17 mouse cellular contexts compared by ENCODE assay signal in genomic region chr1:36723146-36724056, GRCm38 (mm10). TPM values are rescaled to one million over a fixed set of nuclear protein-coding genes. Genes with fewer than 3 reads are reported as not detected.
A peak's percentile ranks its signal among the peaks of the same experiment; 100 is the strongest.
DNase-seq lines count a peak whose midpoint lies in the region; ATAC-seq and TF ChIP-seq lines count a peak whose summit lies in the region.
"Had no signal": no experiment of that assay in that cellular context is flagged by ENCODE, and none has a peak within 500 bp of the region (broad histone marks: within the 10 kb centered on the region; RNA-seq: fewer than 3 reads in every experiment).

No protein-coding gene starts in this region.

- TF ChIP-seq CTCF in forebrain, postnatal 0 days (IDR thresholded peaks at IDR 0.05; ENCODE audit: low read depth): no peak

- H3K4me1 ChIP-seq in forebrain, postnatal 0 days (ENCODE audit: insufficient read depth): no peaks in the 10 kb centered on the region
- H3K4me1 ChIP-seq in forebrain, embryonic 15.5 days: no peaks in the 10 kb centered on the region
- H3K4me1 ChIP-seq in embryonic facial prominence, embryonic 13.5 days: peaks cover 20% of the 10 kb centered on the region
- H3K4me1 ChIP-seq in kidney, embryonic 15.5 days: peaks cover 8% of the 10 kb centered on the region; the same call in 1 of the 2 replicates

- no peaks in the 10 kb centered on the region for H3K36me3 ChIP-seq in forebrain, postnatal 0 days (ENCODE audit: insufficient read depth)
- no peaks in the 10 kb centered on the region for H3K36me3 ChIP-seq in forebrain, embryonic 15.5 days
- no peaks in the 10 kb centered on the region for H3K36me3 ChIP-seq in embryonic facial prominence, embryonic 13.5 days
- no peaks in the 10 kb centered on the region for H3K36me3 ChIP-seq in kidney, embryonic 15.5 days
- H3K36me3 ChIP-seq: intestine, embryonic 15.5 days had no signal

- no peak overlapping the region for H3K9ac ChIP-seq in forebrain, postnatal 0 days
- H3K9ac ChIP-seq in forebrain, embryonic 15.5 days (replicated peaks): no peak overlapping the region
- H3K9ac ChIP-seq in embryonic facial prominence, embryonic 13.5 days: no peak overlapping the region
- H3K9ac ChIP-seq in kidney, embryonic 15.5 days: no peak overlapping the region
- H3K9ac ChIP-seq: intestine, embryonic 15.5 days had no signal

- no peaks in the 10 kb centered on the region for H3K27me3 ChIP-seq in forebrain, postnatal 0 days (ENCODE audit: insufficient read depth, low read length)
- H3K27me3 ChIP-seq in forebrain, embryonic 15.5 days: no peaks in the 10 kb centered on the region
- H3K27me3 ChIP-seq in embryonic facial prominence, embryonic 13.5 days: no peaks in the 10 kb centered on the region
- H3K27me3 ChIP-seq in kidney, embryonic 15.5 days: no peaks in the 10 kb centered on the region
- H3K27me3 ChIP-seq: intestine, embryonic 15.5 days had no signal

- H3K27ac ChIP-seq in forebrain, postnatal 0 days (ENCODE audit: low read depth, low read length): no peak overlapping the region
- no peak overlapping the region for H3K27ac ChIP-seq in forebrain, embryonic 15.5 days (replicated peaks)
- H3K27ac ChIP-seq in embryonic facial prominence, embryonic 13.5 days: peak overlapping the region; percentile 74
- no peak overlapping the region for H3K27ac ChIP-seq in kidney, embryonic 15.5 days
- H3K27ac ChIP-seq: intestine, embryonic 15.5 days; layer of hippocampus, adult 2 months had no signal

- DNase-seq in forebrain, postnatal 0 days: no peak
- DNase-seq in CD4-positive helper T cell, adult 2 months (ENCODE audit: low read depth, low spot score): peak; percentile 81
- no peak for DNase-seq in spleen, postnatal 10 days (ENCODE audit: low spot score in 2 of 2)
- no peak for DNase-seq in gastrocnemius, adult 8-10 months (ENCODE audit: low spot score in 2 of 2)
- DNase-seq: adrenal gland, adult 2 months; cerebellum, postnatal 36 days; liver had no signal

- H3K4me2 ChIP-seq in forebrain, postnatal 0 days (ENCODE audit: low read depth): no peak overlapping the region
- no peak overlapping the region for H3K4me2 ChIP-seq in forebrain, embryonic 15.5 days (replicated peaks)
- H3K4me2 ChIP-seq in embryonic facial prominence, embryonic 13.5 days: no peak overlapping the region
- no peak overlapping the region for H3K4me2 ChIP-seq in kidney, embryonic 15.5 days
- H3K4me2 ChIP-seq: intestine, embryonic 15.5 days had no signal

- WGBS in forebrain, postnatal 0 days: 70% methylated on average over 16 of the region's 16 CpGs
- 71% methylated on average over 16 of the region's 16 CpGs for WGBS in forebrain, embryonic 15.5 days
- WGBS in embryonic facial prominence, embryonic 13.5 days: 52% methylated on average over 16 of the region's 16 CpGs
- 49% methylated on average over 16 of the region's 16 CpGs for WGBS in kidney, embryonic 15.5 days

- H3K4me3 ChIP-seq in forebrain, postnatal 0 days (ENCODE audit: low read depth, low read length): no peak overlapping the region
- no peak overlapping the region for H3K4me3 ChIP-seq in forebrain, embryonic 15.5 days
- no peak overlapping the region for H3K4me3 ChIP-seq in embryonic facial prominence, embryonic 13.5 days
- no peak overlapping the region for H3K4me3 ChIP-seq in kidney, embryonic 15.5 days (replicated peaks)
- H3K4me3 ChIP-seq: intestine, embryonic 15.5 days; layer of hippocampus, adult 2 months had no signal

- ATAC-seq in forebrain, postnatal 0 days: peak; percentile 27; the same call in 1 of the 2 replicates
- no peak for ATAC-seq in forebrain, embryonic 15.5 days (replicated peaks)
- no peak for ATAC-seq in embryonic facial prominence, embryonic 13.5 days (ENCODE audit: insufficient number of reproducible peaks, insufficient read depth, low FRiP score, low TSS enrichment, low read depth)
- 0 out of 2 replicates have a peak, but pooled peaks have one; percentile 18 for ATAC-seq in megakaryocyte, adult 5-6 weeks (ENCODE audit: poor library complexity, severe bottlenecking)
- ATAC-seq in kidney, embryonic 15.5 days (replicated peaks; ENCODE audit: low FRiP score): no peak
- ATAC-seq: intestine, embryonic 15.5 days had no signal

- no peaks in the 10 kb centered on the region for H3K9me3 ChIP-seq in forebrain, postnatal 0 days (ENCODE audit: low read length)
- no peaks in the 10 kb centered on the region for H3K9me3 ChIP-seq in forebrain, embryonic 15.5 days
- no peaks in the 10 kb centered on the region for H3K9me3 ChIP-seq in embryonic facial prominence, embryonic 13.5 days
- H3K9me3 ChIP-seq in kidney, embryonic 15.5 days (replicated peaks): no peaks in the 10 kb centered on the region
- H3K9me3 ChIP-seq: intestine, embryonic 15.5 days had no signal

RNA-seq across cellular contexts. Expression of gene Actr1b, which starts 9.2 kb away (rescaled TPM):
- total RNA-seq in forebrain, postnatal 0 days (2014; rRNA removed): 137 TPM in 2 replicates
- polyA plus RNA-seq in forebrain, postnatal 0 days (2015; fragmentation: Nextera tagmentation; extraction: Ambion mirVana): 94.8 and 102 TPM in 2 replicates
- 97.8 and 99.8 TPM in 2 replicates for polyA plus RNA-seq in forebrain, embryonic 15.5 days (2015; fragmentation: Nextera tagmentation; extraction: Ambion mirVana)
- 99.2 and 103 TPM in 2 replicates for polyA plus RNA-seq in embryonic facial prominence, embryonic 13.5 days (2015; fragmentation: Nextera tagmentation; extraction: Ambion mirVana)
- total RNA-seq in megakaryocyte, adult 5-6 weeks (2015): 14.0 and 17.4 TPM in 2 replicates
- 34.7 and 37.7 TPM in 2 replicates for total RNA-seq in megakaryocyte, adult 5-6 weeks (2017)
- total RNA-seq in gastrocnemius, adult 8-10 months (2022): 100 to 1,000 TPM; 141 to 162 (median 147) TPM
- 102 and 112 TPM in 2 replicates for polyA plus RNA-seq in kidney, embryonic 15.5 days (2015; fragmentation: Nextera tagmentation; extraction: Ambion mirVana)

RNA-seq across cellular contexts. Expression of gene 4933424G06Rik, which starts 13.5 kb away (rescaled TPM):
- not detected in 2 replicates for total RNA-seq in forebrain, postnatal 0 days (2014; rRNA removed)
- polyA plus RNA-seq in forebrain, postnatal 0 days (2015; fragmentation: Nextera tagmentation; extraction: Ambion mirVana): 0.39 and 0.71 TPM in 2 replicates
- polyA plus RNA-seq in forebrain, embryonic 15.5 days (2015; fragmentation: Nextera tagmentation; extraction: Ambion mirVana): 0.31 and 0.43 TPM in 2 replicates
- 0.21 and 0.25 TPM in 2 replicates for polyA plus RNA-seq in embryonic facial prominence, embryonic 13.5 days (2015; fragmentation: Nextera tagmentation; extraction: Ambion mirVana)
- total RNA-seq in megakaryocyte, adult 5-6 weeks (2015): 0.33 TPM in 1 of 2 replicates, not detected in the other
- total RNA-seq in megakaryocyte, adult 5-6 weeks (2017): not detected in 2 replicates
- total RNA-seq in gastrocnemius, adult 8-10 months (2022): under 1 TPM in 3 of 4 experiments, not detected in 1; 0.65 to 0.75 (median 0.70) TPM
- not detected in 2 replicates for polyA plus RNA-seq in kidney, embryonic 15.5 days (2015; fragmentation: Nextera tagmentation; extraction: Ambion mirVana)
- total RNA-seq: adrenal gland, adult 2 months had no signal
- polyA plus RNA-seq: adrenal gland, adult 2 months; gonadal fat pad, adult 2 months; heart, embryonic 16.5 days; spleen, adult 2 months had no signal

RNA-seq across cellular contexts. Expression of gene Cox5b, which starts 32.2 kb away (rescaled TPM):
- total RNA-seq in forebrain, postnatal 0 days (2014; rRNA removed): 302 and 470 TPM in 2 replicates
- 761 and 882 TPM in 2 replicates for polyA plus RNA-seq in forebrain, postnatal 0 days (2015; fragmentation: Nextera tagmentation; extraction: Ambion mirVana)
- 542 and 553 TPM in 2 replicates for polyA plus RNA-seq in forebrain, embryonic 15.5 days (2015; fragmentation: Nextera tagmentation; extraction: Ambion mirVana)
- 510 and 517 TPM in 2 replicates for polyA plus RNA-seq in embryonic facial prominence, embryonic 13.5 days (2015; fragmentation: Nextera tagmentation; extraction: Ambion mirVana)
- 370 and 491 TPM in 2 replicates for total RNA-seq in megakaryocyte, adult 5-6 weeks (2015)
- 820 and 835 TPM in 2 replicates for total RNA-seq in megakaryocyte, adult 5-6 weeks (2017)
- total RNA-seq in gastrocnemius, adult 8-10 months (2022): 1,000 to 10,000 TPM in 1 of 4 experiments, 100 to 1,000 TPM in 3; 864 to 1,112 (median 950) TPM
- polyA plus RNA-seq in kidney, embryonic 15.5 days (2015; fragmentation: Nextera tagmentation; extraction: Ambion mirVana): 702 and 727 TPM in 2 replicates

RNA-seq across cellular contexts. Expression of gene Zap70, which starts 38.2 kb away (rescaled TPM):
- 2.2 and 4.5 TPM in 2 replicates for total RNA-seq in forebrain, postnatal 0 days (2014; rRNA removed)
- 2.1 and 2.9 TPM in 2 replicates for polyA plus RNA-seq in forebrain, postnatal 0 days (2015; fragmentation: Nextera tagmentation; extraction: Ambion mirVana)
- 0.94 and 1.3 TPM in 2 replicates for polyA plus RNA-seq in forebrain, embryonic 15.5 days (2015; fragmentation: Nextera tagmentation; extraction: Ambion mirVana)
- polyA plus RNA-seq in embryonic facial prominence, embryonic 13.5 days (2015; fragmentation: Nextera tagmentation; extraction: Ambion mirVana): 0.62 and 0.73 TPM in 2 replicates
- total RNA-seq in megakaryocyte, adult 5-6 weeks (2015): 0.71 and 1.7 TPM in 2 replicates
- 0.77 and 1.5 TPM in 2 replicates for total RNA-seq in megakaryocyte, adult 5-6 weeks (2017)
- under 1 TPM in 2 of 4 experiments, not detected in 2; 0.27 to 0.31 TPM for total RNA-seq in gastrocnemius, adult 8-10 months (2022)
- polyA plus RNA-seq in kidney, embryonic 15.5 days (2015; fragmentation: Nextera tagmentation; extraction: Ambion mirVana): 0.23 and 0.44 TPM in 2 replicates

RNA-seq across cellular contexts. Expression of gene Fam178b, which starts 40.4 kb away (rescaled TPM):
- total RNA-seq in forebrain, postnatal 0 days (2014; rRNA removed): 0.23 TPM in 1 of 2 replicates, not detected in the other
- not detected in 2 replicates for polyA plus RNA-seq in forebrain, postnatal 0 days (2015; fragmentation: Nextera tagmentation; extraction: Ambion mirVana)
- polyA plus RNA-seq in forebrain, embryonic 15.5 days (2015; fragmentation: Nextera tagmentation; extraction: Ambion mirVana): 0.23 TPM in 1 of 2 replicates, not detected in the other
- 0.81 and 2.2 TPM in 2 replicates for polyA plus RNA-seq in embryonic facial prominence, embryonic 13.5 days (2015; fragmentation: Nextera tagmentation; extraction: Ambion mirVana)
- 0.62 TPM in 1 of 2 replicates, not detected in the other for total RNA-seq in megakaryocyte, adult 5-6 weeks (2015)
- not detected in 2 replicates for total RNA-seq in megakaryocyte, adult 5-6 weeks (2017)
- total RNA-seq in gastrocnemius, adult 8-10 months (2022): under 1 TPM in 1 of 4 experiments, not detected in 3; 0.46 TPM
- polyA plus RNA-seq in kidney, embryonic 15.5 days (2015; fragmentation: Nextera tagmentation; extraction: Ambion mirVana): 0.67 and 1.3 TPM in 2 replicates
- total RNA-seq: layer of hippocampus, adult 2 months had no signal
- polyA plus RNA-seq: forebrain, embryonic 11.5 days had no signal

Comparison
In these comparisons a context has a peak if more than half of its experiments do, and no peak if none do; other contexts are left out.
1. ATAC-seq: peak in forebrain, postnatal 0 days (single experiment) and megakaryocyte, adult 5-6 weeks (single experiment); none in forebrain, embryonic 15.5 days (single experiment), embryonic facial prominence, embryonic 13.5 days (single experiment) and kidney, embryonic 15.5 days (single experiment).